Mouse (Mus musculus) NIH3T3 (cell line): ENCODE results near the gene Jade1.

Source experiments
- DNase-seq: peaks from one replicate; pipeline ENCODE4 v3.0.0-alpha.2; 2012; ENCODE audit warnings: low read depth

Gene Jade1

DNA sequence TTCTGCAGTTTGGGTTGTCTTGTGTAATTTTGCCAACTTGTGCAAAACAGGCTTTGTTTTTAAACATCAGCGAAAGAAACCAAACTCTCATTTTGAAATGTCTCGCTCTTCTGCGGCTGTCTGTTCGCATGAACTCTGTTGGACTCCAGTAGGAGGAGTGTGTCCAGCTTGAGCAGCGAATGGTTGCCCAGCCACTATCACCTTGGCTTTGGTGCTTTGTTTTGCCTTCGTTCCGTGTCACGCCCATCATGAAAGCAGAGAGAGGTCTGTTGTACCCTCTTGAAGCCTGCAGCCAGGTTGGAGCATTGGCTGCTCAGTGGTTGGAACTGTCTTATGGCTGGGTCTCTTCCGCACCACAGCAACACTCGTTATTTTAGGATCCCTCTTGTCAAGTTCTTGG is 43.7 kb downstream of the Jade1 start:
- no peak for DNase-seq

GRCm38 (mm10) chr3:41599806-41600589 is 44.5 kb downstream of the Jade1 start:
- DNase-seq: peak; percentile 61

DNA sequence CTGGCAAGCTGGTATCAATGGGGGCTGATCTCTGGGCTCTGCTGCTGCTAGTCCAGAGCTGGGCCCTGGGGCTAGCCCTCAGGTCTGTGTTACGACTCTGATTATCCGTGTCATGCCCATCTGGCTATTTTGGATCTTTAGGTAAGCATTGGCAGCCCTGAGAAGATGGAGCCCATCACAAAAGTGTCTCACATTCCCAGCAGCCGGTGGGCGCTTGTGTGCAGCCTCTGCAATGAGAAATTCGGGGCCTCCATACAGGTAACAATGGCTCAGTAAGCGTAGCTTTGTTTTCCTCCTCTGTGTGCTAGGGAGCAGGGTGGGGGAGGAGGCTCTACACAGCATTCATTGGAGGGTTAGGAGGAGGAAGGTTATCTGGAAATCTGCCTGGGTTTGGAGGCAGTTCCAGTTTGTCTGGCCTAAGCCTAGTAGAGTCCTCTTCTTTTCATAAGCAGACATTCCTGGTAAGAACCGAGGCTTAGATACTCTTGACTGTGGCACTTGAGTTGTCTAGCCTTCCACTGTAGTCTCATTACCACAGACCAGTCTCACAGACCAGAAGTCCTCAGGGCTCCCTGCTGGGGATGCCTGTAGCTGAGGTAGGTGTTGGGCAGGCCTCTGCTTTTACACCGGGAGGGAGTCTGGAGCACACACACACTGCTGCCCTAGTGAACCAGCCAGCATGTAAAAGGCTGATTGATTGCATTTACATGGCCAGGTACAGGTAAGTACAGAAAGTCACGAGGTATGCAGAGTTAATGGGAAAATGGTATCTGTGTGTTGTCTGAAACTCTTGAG is 45.9 kb downstream of the Jade1 start:
- DNase-seq: no peak

GRCm38 (mm10) chr3:41602933-41603332 is 47.4 kb downstream of the Jade1 start:
- peak; percentile 84 for DNase-seq

DNA sequence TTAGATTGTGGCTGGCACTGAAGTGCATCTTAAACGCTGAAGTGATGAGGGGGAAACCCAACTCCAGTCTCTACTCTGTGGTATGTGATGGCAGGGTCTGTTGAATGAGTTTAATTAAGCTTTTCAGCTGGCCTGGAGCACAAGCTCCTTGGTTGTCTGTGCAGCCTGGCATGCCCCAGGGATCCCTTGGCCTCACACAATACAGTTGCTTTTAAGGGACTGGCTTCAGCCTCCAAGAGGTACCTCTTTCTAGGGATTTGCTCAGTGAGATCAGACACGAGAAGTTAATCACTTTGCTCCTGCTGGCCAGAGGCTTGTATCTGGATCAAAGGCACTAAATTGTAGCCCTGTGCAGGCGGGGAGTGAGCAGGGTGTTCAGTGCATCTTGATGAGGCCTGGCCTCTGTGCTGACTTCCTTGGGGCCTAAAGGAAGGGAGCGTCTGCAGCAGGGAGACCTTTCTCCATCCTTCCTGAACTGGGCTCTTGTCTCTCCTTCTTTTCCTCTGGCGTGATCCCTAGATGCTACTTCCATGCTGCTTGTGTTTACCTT is 48.0 kb downstream of the Jade1 start:
- no peak for DNase-seq

- no peak for DNase-seq
Measured at GRCm38 (mm10) chr3:41604629-41605321, 49.2 kb downstream of the Jade1 start.

- DNase-seq: peak; percentile 66
Measured at GRCm38 (mm10) chr3:41605601-41606329, 50.2 kb downstream of the Jade1 start.

DNA sequence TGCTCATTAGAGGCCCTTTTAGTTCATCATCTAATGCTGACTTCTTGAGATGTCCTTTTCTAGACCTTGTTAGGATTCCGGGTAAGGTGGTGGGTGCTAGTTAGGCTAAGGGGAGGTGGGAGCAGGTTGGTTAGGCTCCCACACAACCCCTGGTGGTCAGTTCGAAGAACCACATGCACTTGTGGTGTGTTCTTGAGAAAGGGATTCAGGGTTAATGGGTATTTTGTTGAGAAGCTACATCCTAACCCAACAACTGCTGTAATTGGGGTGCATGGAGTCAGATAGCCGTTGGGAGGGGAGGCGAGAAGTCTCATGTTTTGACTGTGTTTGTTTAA is 50.8 kb downstream of the Jade1 start:
- no peak for DNase-seq

DNA sequence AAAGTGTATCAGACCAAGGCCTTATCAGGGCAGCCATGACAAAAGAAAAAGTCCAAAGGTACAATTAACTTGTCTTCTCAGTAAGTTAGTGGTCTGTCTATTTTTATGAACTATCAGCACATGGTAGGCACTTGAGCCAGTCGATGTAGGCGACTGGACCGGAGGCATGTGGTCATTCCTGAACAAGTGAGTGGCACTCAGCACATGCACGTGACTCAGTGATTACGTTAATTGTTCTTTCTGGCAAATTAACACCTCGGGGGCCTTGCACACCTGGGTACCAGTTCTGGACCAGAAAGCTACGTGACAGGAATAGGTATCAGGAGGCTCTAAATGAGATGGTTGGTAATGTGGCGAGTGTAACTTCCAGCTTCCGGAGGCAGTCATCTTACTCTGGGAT is 51.5 kb downstream of the Jade1 start:
- DNase-seq: no peak

DNA sequence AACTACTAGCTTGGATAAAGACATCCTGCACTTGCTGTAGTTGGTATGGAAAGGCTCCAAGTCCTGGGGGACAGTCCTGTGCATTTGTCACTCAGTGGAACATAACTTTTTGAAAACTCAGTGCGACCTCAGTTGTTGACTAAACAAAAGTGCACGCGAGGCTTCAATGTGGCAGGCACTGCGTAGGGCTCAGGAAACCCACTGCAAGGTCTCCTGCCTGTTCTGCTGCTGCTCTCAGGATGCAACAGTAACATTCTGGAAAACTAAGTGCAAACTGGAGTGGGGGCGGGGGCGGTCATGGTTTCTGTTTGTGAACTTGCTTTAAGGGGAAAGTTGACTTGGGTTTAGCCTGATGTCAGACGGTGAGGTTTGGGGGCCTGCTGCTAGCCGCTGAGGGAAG is 51.9 kb downstream of the Jade1 start:
- no peak for DNase-seq

DNA sequence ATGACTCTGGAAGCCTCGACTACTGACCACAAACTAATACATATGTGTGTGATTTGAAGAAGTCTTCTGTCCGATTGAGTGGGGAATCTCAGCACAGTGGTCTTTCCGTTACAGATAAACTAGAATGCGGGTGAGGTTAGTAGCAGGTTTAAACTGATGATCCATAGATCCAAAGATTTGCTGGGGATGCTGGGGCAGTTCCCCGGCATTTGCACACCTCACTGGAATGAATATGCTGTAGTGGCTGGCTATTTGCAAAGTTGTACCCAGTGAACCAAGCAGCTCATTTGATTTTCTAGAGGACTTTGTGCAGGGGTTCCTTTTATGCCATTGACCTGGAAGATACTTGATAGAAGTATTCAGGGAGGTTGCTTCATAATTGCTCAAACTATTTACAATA is 53.5 kb downstream of the Jade1 start:
- DNase-seq: no peak

- no peak for DNase-seq
Measured at GRCm38 (mm10) chr3:41612211-41612610, 56.7 kb downstream of the Jade1 start.

DNA sequence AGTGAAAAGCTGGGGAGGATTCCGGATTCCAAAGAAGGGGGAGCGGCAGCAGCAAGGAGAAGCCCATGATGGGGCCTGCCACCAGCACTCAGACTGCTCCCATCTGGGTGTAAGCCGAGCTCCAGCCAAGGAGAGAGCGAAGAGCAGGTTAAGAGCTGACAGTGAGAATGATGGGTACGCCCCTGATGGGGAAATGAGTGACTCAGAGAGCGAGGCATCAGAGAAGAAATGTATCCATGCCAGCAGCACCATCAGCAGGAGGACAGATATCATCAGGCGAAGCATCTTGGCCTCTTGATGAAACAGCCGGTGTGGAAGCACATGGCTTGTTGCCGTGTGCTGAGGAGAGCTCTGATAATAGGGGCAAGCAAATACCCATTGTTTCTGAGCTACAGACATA is 58.2 kb downstream of the Jade1 start:
- no peak for DNase-seq

DNA sequence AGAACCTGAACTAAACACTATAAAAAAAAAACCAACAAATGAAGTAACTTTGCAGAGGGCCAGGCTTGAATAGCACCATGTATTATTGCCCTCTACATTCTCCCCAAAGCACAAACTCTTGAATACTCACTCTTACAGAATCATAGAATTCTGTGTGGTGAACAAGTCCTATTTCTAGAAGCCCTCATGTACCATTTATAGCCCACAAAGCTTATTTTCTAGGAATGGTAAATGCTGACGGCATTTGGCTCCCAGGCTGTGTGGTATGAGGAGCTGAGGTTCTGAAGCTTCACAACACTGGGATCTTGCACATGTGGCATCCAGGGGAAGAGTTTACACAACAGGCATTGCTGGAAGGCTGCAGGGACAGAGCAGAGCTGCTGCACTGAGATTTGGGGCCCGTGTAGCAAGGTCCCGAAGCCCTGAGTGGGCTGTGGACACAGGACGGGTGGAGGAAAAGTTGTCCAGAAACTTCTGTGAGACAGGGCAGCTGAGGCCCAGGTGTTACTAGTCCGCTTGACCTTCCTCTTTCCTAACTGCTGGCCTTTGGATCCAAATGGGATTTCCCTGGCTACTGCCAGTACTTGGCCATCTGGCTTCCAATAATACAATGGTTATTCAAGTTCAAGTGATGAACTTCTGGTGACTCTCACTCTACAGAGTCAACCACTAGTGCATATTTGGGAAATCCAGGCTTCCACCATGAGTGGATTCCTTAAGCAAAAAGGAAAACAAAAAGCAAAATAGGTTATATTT is 58.9 kb downstream of the Jade1 start:
- DNase-seq: no peak

DNA sequence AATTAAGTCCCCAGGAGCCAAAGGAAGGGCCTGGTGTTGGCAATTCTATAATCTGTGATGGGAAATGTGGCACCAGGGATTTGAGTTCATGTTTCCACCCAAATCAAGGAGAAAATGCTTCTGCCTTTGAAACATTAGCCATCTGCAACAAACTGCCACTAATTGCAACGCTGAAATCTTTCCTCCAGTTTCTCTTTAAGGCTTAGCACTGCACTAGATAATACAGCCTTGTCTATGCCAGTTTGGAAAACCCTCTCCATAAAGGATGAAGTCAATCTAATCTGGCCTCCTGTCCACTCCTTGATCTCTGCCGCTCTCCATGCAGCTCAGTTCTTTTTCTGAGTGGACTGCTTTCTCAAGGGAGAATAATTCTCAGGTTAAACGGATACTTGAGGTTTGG is 62.5 kb downstream of the Jade1 start:
- DNase-seq: no peak

DNA sequence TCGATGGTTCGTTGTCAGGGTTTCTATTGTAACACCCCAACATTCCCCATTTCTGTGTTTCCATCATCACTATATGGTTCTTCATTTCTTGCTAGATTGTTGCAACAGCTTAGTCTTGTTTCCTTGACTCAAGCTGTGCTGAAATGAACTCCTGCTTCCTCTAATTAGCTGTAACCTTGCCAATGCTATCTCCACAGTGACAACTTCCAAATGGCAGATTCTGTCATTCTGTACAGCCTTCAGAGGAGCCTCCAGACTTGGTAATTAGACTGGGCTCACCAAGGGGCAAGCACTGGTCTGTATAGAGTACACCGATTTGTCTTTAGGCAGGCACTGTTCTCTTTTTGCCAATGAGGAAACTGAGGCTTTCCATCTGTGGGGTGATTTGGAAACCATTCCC is 63.0 kb downstream of the Jade1 start:
- no peak for DNase-seq

DNA sequence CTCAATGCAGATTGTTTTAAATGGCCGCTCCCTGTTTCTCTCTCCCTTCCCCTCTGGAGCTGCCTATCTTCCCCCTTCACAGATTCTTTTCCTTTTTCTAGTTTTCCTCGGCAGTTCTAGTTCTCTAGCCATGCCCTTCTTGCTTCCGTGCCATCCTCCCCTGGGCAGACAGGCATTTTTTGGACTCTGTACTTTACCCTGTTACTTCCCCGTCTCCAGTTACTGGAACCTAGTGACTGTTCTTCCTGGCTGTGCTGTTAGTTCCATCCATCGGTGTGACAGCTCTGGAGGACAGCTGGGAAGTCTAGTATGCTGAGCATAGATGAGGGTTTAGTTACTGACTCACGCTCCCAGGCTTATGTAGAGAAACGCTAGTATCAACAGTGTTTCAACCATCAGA is 65.4 kb downstream of the Jade1 start:
- no peak for DNase-seq

DNA sequence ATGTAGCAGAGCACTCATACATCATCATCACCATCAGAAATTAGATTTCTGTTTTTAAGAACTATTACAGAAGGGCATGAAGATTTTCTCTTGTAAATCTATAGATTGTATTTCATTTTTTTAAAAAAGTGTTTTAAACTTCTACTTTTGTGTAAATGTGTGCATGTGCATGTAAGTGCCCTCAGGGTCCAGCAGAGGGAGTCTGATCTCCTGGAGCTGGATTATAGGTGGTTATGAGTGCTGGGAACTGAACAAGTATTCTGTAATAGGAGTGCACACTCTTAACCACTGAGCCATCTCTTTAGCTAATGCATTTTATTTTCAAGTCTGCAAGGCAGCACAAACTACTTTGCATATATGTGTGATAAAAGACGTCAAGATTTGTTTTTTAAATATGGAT is 100.1 kb downstream of the Jade1 start:
- no peak for DNase-seq
